Mouse (Mus musculus): ENCODE results near the gene Pycr2.

GRCm38 (mm10) chr1:180934467-180935419, 30.6 kb downstream of the Pycr2 start, which contains the start of gene Lefty1:
- TF ChIP-seq CTCF (IDR thresholded peaks at IDR 0.05; ENCODE audit: extremely low read depth, insufficient read length, insufficient replicate concordance, low read depth, low read length), result no peak
- TF ChIP-seq POLR2A (IDR thresholded peaks at IDR 0.05; ENCODE audit: low read depth, low read length), result no peak

All from small intestine, adult 2 months (tissue).